Mouse (Mus musculus) ES-E14 (cell line): ENCODE measurements around the gene Cdkn2d.

ENCODE experiments used
- HCFC1 ChIP-seq: IDR thresholded peaks from 2 replicates; pipeline ENCODE4 v1.6.1; 2012; ENCODE audit warnings: low read length, inconsistent platforms, borderline replicate concordance; ENCODE audit not compliant: insufficient read depth
- ZNF384 ChIP-seq: IDR thresholded peaks from 2 replicates; pipeline ENCODE4 v1.6.1; 2012; ENCODE audit warnings: low read depth, low read length, inconsistent platforms

DNA sequence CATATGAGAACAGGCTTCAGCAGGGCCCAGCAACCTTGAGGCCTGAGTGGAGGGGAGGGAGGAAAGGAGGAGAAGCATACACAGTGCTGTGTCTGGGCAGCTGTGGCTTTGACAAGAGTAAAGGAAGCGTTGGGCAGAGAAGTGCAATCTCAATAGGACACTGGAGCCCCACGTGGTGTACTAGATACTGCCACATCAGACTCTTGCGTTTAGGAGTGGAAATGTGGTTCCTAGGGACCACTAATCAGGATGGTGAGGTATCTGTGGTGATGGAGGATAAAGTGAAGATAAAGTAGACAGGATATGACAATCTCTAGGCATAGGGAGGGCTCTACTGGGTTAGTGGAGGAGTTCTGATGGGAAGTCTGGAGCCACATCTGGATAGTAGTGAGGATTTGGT lies 4.5 kb downstream of the Cdkn2d start:
- no peak for TF ChIP-seq ZNF384
- no peak for TF ChIP-seq HCFC1
